Mouse (Mus musculus) midbrain, embryonic 12.5 days (tissue): Measurements from ENCODE around the gene Amn1. TPM values are rescaled to one million over a fixed set of nuclear protein-coding genes. Genes with fewer than 3 reads are reported as not detected.

Experiments used
- ATAC-seq: fragments of 200-750 bp; cut with Nextera tagmentation; 2 replicates; pipeline ENCODE4 v1.8.0; 2017; ENCODE audit warnings: low read depth, moderate TSS enrichment, moderate library complexity; ENCODE audit not compliant: low FRiP score
- H3K27ac ChIP-seq: fragments of 300-500 bp; sonication (generic); replicated peaks from 2 replicates; pipeline ENCODE4 v1.5.1; 2016; ENCODE audit warnings: mild to moderate bottlenecking
- H3K27me3 ChIP-seq: fragments of 300-500 bp; sonication (generic); 2 replicates; pipeline ENCODE4 v1.6.1; 2016; ENCODE audit warnings: mild to moderate bottlenecking
- H3K36me3 ChIP-seq: fragments of 300-500 bp; sonication (generic); 2 replicates; pipeline ENCODE4 v1.6.1; 2016
- H3K4me1 ChIP-seq: fragments of 300-500 bp; sonication (generic); 2 replicates; pipeline ENCODE4 v1.6.1; 2016
- H3K4me2 ChIP-seq: fragments of 300-500 bp; sonication (generic); replicated peaks from 2 replicates; pipeline ENCODE4 v1.6.1; 2016; ENCODE audit warnings: mild to moderate bottlenecking, moderate library complexity
- H3K4me3 ChIP-seq: fragments of 300-500 bp; sonication (generic); 2 replicates; pipeline ENCODE4 v1.5.1; 2016; ENCODE audit warnings: mild to moderate bottlenecking
- H3K9ac ChIP-seq: fragments of 300-500 bp; sonication (generic); replicated peaks from 2 replicates; pipeline ENCODE4 v1.6.1; 2016; ENCODE audit warnings: mild to moderate bottlenecking, moderate library complexity
- H3K9me3 ChIP-seq: fragments of 300-500 bp; sonication (generic); 2 replicates; pipeline ENCODE4 v1.6.1; 2016; ENCODE audit warnings: mild to moderate bottlenecking
- WGBS: fragments of 180-500 bp; shearing (Covaris S2); methylation state at CpG from one replicate; pipeline ENCODE4 v1.1.7; 2016; 5-methylcytosine and 5-hydroxymethylcytosine counted together
- polyA plus RNA-seq: library from polyadenylated mRNA; unstranded; fragments of >200 nt; fragmentation: Nextera tagmentation; extraction: Ambion mirVana; gene quantifications from 2 replicates; pipeline ENCODE4 v1.2.1, GENCODE M21; 2016

Amn1 gene
- polyA plus RNA-seq, 1 experiment from 2014 or later, result 80.8 TPM

- Histone ChIP-seq H3K4me1 (peaks cover 13% of the 10 kb centered on the region), H3K4me2 (no peak overlapping the region), H3K9ac (no peak overlapping the region), H3K4me3 (no peak overlapping the region), H3K36me3 (peaks cover 29% of the 10 kb centered on the region), H3K27me3 (no peaks in the 10 kb centered on the region), H3K27ac (no peak overlapping the region), H3K9me3 (no peaks in the 10 kb centered on the region)
- 90% methylated on average over 2 of the region's 2 CpGs for WGBS
- no peak for ATAC-seq
Observed at GRCm38 (mm10) chr6:149152119-149152518, 36.4 kb downstream of the Amn1 start.

GRCm38 (mm10) chr6:149148436-149149229, 39.9 kb downstream of the Amn1 start:
- ATAC-seq, result no peak
- H3K27ac ChIP-seq, result no peak overlapping the region
- WGBS, result 94% methylated on average over 7 of the region's 7 CpGs
- H3K4me2 ChIP-seq, result no peak overlapping the region
- H3K9ac ChIP-seq, result no peak overlapping the region
- no peaks in the 10 kb centered on the region for H3K4me1 ChIP-seq
- H3K4me3 ChIP-seq, result no peak overlapping the region
- no peaks in the 10 kb centered on the region for H3K27me3 ChIP-seq
- no peaks in the 10 kb centered on the region for H3K9me3 ChIP-seq
- H3K36me3 ChIP-seq, result peaks cover 19% of the 10 kb centered on the region

GRCm38 (mm10) chr6:149145143-149145542, 43.4 kb downstream of the Amn1 start:
- H3K4me2 ChIP-seq, result no peak overlapping the region
- H3K4me3 ChIP-seq, result no peak overlapping the region
- peaks cover 8% of the 10 kb centered on the region for H3K4me1 ChIP-seq
- 95% methylated on average over 1 of the region's 1 CpGs for WGBS
- H3K27ac ChIP-seq, result no peak overlapping the region
- H3K36me3 ChIP-seq, result 0 out of 2 replicates have a peak, but pooled peaks cover 5% of the 10 kb centered on the region
- no peaks in the 10 kb centered on the region for H3K27me3 ChIP-seq
- H3K9ac ChIP-seq, result no peak overlapping the region
- no peak for ATAC-seq
- H3K9me3 ChIP-seq, result no peaks in the 10 kb centered on the region

- Histone ChIP-seq H3K27ac (no peak overlapping the region), H3K27me3 (no peaks in the 10 kb centered on the region), H3K4me2 (peak overlapping the region; percentile 63), H3K4me1 (peaks cover 8% of the 10 kb centered on the region), H3K9ac (peak overlapping the region; percentile 57; the same call in 1 of the 2 replicates), H3K9me3 (no peaks in the 10 kb centered on the region), H3K4me3 (peak overlapping the region; percentile 43), H3K36me3 (no peaks in the 10 kb centered on the region)
- WGBS, result 6% methylated on average over 36 of the region's 36 CpGs
- peak; percentile 94 for ATAC-seq
Observed at GRCm38 (mm10) chr6:149141393-149142173, 46.9 kb downstream of the Amn1 start.

GRCm38 (mm10) chr6:149139471-149139870, 49.0 kb downstream of the Amn1 start, which contains the start of gene Etfbkmt:
Gene Etfbkmt, plus strand, starts transcription at chr6:149139849.
- WGBS, result 67% methylated on average over 1 of the region's 1 CpGs
- Histone ChIP-seq H3K4me2 (no peak within 1 kb of the TSS), H3K36me3 (no peaks in the 10 kb centered on the region), H3K27ac (no peak within 1 kb of the TSS), H3K9ac (no peak within 1 kb of the TSS), H3K27me3 (no peaks in the 10 kb centered on the region), H3K4me1 (peaks cover 8% of the 10 kb centered on the region), H3K9me3 (no peaks in the 10 kb centered on the region), H3K4me3 (no peak within 1 kb of the TSS)
- no peak for ATAC-seq

GRCm38 (mm10) chr6:149139011-149139410, 49.5 kb downstream of the Amn1 start:
- Histone ChIP-seq H3K4me3 (no peak overlapping the region), H3K27me3 (no peaks in the 10 kb centered on the region), H3K27ac (no peak overlapping the region), H3K9me3 (no peaks in the 10 kb centered on the region), H3K9ac (no peak overlapping the region), H3K36me3 (no peaks in the 10 kb centered on the region), H3K4me2 (no peak overlapping the region), H3K4me1 (peaks cover 11% of the 10 kb centered on the region)
- 89% methylated on average over 3 of the region's 3 CpGs for WGBS
- no peak for ATAC-seq

- no peaks in the 10 kb centered on the region for H3K27me3 ChIP-seq
- WGBS, result 80% methylated on average over 2 of the region's 2 CpGs
- no peak overlapping the region for H3K4me3 ChIP-seq
- no peak for ATAC-seq
- H3K4me2 ChIP-seq, result no peak overlapping the region
- no peaks in the 10 kb centered on the region for H3K36me3 ChIP-seq
- no peaks in the 10 kb centered on the region for H3K9me3 ChIP-seq
- H3K9ac ChIP-seq, result no peak overlapping the region
- H3K27ac ChIP-seq, result no peak overlapping the region
- peaks cover 11% of the 10 kb centered on the region for H3K4me1 ChIP-seq
Observed at GRCm38 (mm10) chr6:149137936-149138335, 50.6 kb downstream of the Amn1 start.

- H3K9ac ChIP-seq, result no peak overlapping the region
- 81% methylated on average over 6 of the region's 6 CpGs for WGBS
Observed at GRCm38 (mm10) chr6:149135631-149136030, 52.9 kb downstream of the Amn1 start.

GRCm38 (mm10) chr6:149134391-149135150, 53.9 kb downstream of the Amn1 start:
- Histone ChIP-seq H3K36me3 (no peaks in the 10 kb centered on the region), H3K4me2 (no peak overlapping the region), H3K4me3 (no peak overlapping the region), H3K27me3 (no peaks in the 10 kb centered on the region), H3K9me3 (no peaks in the 10 kb centered on the region), H3K27ac (no peak overlapping the region), H3K9ac (no peak overlapping the region), H3K4me1 (peaks cover 3% of the 10 kb centered on the region; the same call in 1 of the 2 replicates)
- ATAC-seq, result no peak
- 26% methylated on average over 5 of the region's 5 CpGs for WGBS

More at GRCm38 (mm10) chr6:149135631-149136030, 52.9 kb downstream of the Amn1 start:
- Histone ChIP-seq H3K9me3 (no peaks in the 10 kb centered on the region), H3K4me1 (peaks cover 3% of the 10 kb centered on the region; the same call in 1 of the 2 replicates), H3K4me2 (no peak overlapping the region), H3K27ac (no peak overlapping the region), H3K36me3 (no peaks in the 10 kb centered on the region), H3K27me3 (no peaks in the 10 kb centered on the region), H3K4me3 (no peak overlapping the region)
- no peak for ATAC-seq

GRCm38 (mm10) chr6:149132311-149133077, 56.0 kb downstream of the Amn1 start:
- H3K9ac ChIP-seq, result no peak overlapping the region
- no peaks in the 10 kb centered on the region for H3K36me3 ChIP-seq
- peak; percentile 70 for ATAC-seq
- no peak overlapping the region for H3K27ac ChIP-seq
- H3K9me3 ChIP-seq, result no peaks in the 10 kb centered on the region
- H3K4me3 ChIP-seq, result no peak overlapping the region
- WGBS, result 33% methylated on average over 5 of the region's 5 CpGs
- H3K4me2 ChIP-seq, result no peak overlapping the region
- peaks cover 3% of the 10 kb centered on the region; the same call in 1 of the 2 replicates for H3K4me1 ChIP-seq
- H3K27me3 ChIP-seq, result no peaks in the 10 kb centered on the region

GRCm38 (mm10) chr6:149131111-149131510, 57.4 kb downstream of the Amn1 start:
- H3K9me3 ChIP-seq, result no peaks in the 10 kb centered on the region
- ATAC-seq, result no peak
- peaks cover 3% of the 10 kb centered on the region; the same call in 1 of the 2 replicates for H3K4me1 ChIP-seq
- H3K9ac ChIP-seq, result no peak overlapping the region
- no peak overlapping the region for H3K27ac ChIP-seq
- H3K4me2 ChIP-seq, result no peak overlapping the region
- no peak overlapping the region for H3K4me3 ChIP-seq
- no peaks in the 10 kb centered on the region for H3K36me3 ChIP-seq
- WGBS, result 12% methylated on average over 3 of the region's 3 CpGs
- H3K27me3 ChIP-seq, result no peaks in the 10 kb centered on the region
